Mouse (Mus musculus): Measurements from ENCODE around the gene Olfr814.
"Not testable (repeated sequence)": the region's sequence is repeated elsewhere in the genome, so short reads cannot be mapped to it uniquely, and the experiment has no call there.

DNA sequence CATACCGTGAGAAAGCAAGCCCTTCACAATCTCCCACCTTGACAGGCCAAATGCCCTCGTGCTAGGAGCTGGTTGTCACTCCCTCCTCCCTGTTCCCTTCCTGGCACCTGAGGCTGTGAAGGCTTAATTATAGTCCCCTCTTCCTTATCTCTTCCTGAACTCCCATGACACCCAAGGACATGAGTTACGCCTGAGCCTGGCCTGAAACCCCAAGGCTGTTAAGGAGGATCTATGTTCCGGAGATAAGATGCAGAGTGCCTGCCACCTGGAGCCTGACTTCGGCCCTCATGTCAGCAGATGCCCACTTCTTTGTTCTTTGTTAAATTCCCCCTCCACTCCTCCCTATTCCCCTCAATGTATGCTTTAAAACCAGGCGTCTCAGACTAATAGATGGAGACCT, 5.8 kb upstream of the Olfr814 start:
- TF ChIP-seq CTCF, POLR2A (IDR thresholded peaks at IDR 0.05; ENCODE audit: extremely low read depth, insufficient read depth, low read length): not testable (repeated sequence)

Measured in cortical plate, adult 2 months (tissue).